Mouse (Mus musculus) CD4-positive helper T cell, adult 2 months (primary cell): ENCODE measurements around the gene Gprc5c.
"Not testable (repeated sequence)": the region's sequence is repeated elsewhere in the genome, so short reads cannot be mapped to it uniquely, and the experiment has no call there.

Source experiments
- DNase-seq: peaks from one replicate; pipeline ENCODE4 v3.0.0-alpha.2; 2012; ENCODE audit warnings: low read depth, missing footprints, low spot score

Gene Gprc5c

GRCm38 (mm10) chr11:114907567-114907966 is 56.6 kb downstream of the Gprc5c start:
- no peak for DNase-seq

GRCm38 (mm10) chr11:114908086-114908485 is 57.1 kb downstream of the Gprc5c start:
- no peak for DNase-seq

- DNase-seq, result not testable (repeated sequence)
These were observed 58.6 kb downstream of the Gprc5c start for GRCm38 (mm10) chr11:114909538-114909937.

DNA sequence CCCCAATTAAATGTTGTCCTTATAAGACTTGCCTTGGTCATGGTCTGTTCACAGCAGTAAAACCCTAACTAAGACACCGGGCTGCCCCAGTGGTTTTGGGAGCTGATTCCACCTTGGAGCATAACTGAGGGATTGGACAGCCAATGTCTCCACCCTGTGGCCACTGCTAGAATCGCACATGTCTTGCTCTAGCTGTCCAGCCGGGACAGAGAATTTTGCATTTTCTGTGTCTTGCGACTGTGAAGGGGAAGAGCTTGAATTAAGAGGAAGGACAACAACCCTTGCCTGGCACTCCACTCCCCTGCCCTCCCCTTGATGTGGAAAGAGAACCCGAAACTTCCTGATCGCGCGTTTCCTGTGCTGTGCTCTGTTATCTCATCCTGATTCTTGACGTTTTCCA is 61.9 kb downstream of the Gprc5c start:
- DNase-seq, result peak; percentile 38

- DNase-seq, result no peak
These were observed 64.0 kb downstream of the Gprc5c start for GRCm38 (mm10) chr11:114914978-114915377.

DNA sequence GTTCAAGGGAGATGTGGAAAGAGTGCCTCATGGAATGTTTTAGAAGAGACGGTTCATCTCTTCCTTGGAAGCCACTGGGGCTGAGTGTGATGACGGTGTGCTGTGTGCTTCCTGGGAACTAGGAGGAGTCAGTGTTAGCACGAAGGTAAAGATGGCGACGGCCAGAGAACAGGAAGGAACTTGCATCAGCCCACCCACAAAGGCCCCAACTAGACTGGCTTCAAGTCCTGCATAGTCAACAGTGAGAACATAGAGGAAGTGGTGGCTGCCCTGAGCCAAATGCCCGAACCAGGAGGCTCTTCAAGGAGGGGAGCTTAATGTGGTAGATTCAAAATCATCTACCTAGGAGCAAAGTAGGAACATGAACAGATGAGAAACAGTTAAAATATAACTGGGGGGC is 66.2 kb downstream of the Gprc5c start:
- DNase-seq, result no peak
